Mouse (Mus musculus): ENCODE data around the gene 4930412O13Rik.
A peak's percentile ranks its signal among the peaks of the same experiment; 100 is the strongest.

The 4930412O13Rik gene

DNA sequence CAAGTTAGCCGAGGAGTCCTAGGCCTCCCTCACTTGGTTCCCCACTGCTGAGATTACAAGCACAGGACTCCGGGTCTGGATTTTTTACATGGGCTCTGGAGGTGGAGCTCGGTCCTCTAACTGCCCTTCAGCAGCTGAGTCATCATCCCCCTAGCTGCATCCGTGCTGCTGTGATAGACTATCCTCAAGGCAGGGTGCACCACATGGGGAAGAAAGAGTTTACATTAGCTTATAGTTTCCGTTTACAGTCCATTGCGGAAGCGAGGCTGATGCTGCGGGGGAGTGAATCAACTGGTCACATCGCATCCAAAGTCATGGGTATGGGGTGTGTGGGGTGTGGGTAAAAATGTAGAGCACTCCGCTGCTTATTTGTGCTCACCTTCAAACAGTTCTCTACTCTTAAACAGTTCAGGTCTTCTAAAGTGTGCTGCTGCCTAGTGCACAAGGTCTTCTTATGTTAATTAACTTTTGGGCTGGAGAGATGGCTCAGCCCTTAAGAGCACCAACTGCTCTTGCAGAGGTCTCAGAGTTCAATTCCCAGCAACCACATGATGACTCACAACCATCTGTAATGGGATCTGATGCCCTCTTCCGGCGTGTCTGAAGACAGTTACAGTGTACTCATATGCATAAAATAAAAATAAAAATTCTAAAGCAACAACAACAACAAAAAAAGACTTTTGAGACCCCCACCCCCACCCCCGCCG is 23.0 kb downstream of the 4930412O13Rik start:
- no peak for DNase-seq

GRCm38 (mm10) chr2:9905995-9906394 is 24.9 kb downstream of the 4930412O13Rik start:
- no peak for DNase-seq

DNA sequence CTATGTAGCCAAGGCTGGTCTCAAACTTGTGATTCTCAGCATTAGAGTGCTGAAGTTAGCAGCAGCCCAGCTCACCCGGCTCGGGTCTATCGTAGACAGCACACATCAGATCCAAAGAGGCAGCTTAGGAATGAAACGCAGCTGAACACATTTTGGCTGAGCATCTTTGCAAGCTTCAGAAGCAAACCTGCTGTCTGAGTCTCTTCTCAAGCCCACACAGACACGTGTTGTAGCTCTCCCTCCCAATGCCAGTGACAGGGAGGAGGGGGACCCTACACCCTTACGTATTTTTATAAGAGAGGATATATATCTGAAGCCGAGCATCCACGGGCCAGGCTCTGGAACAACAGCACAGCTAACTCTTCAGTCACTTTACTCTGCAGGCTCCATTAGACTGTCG is 36.5 kb downstream of the 4930412O13Rik start:
- DNase-seq: peak; percentile 8

GRCm38 (mm10) chr2:9918691-9919471 is 37.8 kb downstream of the 4930412O13Rik start:
- DNase-seq: no peak

DNA sequence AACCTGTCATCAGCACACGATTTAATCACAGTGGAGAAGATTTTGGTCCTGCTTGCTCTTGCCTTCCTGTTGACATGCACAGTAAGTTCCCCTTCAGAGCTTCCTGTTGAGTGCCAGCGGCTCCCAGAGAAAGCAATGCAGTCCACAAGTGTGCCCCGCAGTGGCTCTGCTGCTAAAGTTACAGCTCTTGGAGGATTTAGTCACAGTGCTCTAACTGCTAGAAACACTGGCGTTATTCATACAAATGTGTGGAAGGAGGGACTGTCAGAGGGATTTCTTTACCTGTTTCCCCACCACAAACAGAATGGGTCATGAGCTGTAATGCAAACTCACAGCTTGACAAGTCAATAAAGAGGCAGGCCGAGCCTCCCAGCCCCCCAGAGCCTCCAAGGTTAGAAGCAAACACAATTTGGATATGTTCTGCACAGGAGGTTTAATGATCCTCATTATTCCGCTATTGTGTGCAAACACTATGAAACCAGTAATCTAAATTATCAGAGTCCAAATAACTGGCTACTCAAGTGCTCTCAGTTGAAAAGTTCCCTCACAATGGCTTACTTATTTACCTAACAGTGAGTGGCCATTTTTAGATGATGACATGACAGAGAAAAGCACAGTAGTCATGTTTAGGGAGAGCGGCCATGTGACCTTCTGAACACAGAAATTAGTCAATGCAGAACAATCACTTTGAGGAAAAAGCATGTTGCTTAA is 45.3 kb downstream of the 4930412O13Rik start:
- no peak for DNase-seq

- DNase-seq: no peak
Measured at GRCm38 (mm10) chr2:9926905-9927283, 45.8 kb downstream of the 4930412O13Rik start.
